1 mouse cellular context compared by ENCODE assay signal in the genomic region with DNA sequence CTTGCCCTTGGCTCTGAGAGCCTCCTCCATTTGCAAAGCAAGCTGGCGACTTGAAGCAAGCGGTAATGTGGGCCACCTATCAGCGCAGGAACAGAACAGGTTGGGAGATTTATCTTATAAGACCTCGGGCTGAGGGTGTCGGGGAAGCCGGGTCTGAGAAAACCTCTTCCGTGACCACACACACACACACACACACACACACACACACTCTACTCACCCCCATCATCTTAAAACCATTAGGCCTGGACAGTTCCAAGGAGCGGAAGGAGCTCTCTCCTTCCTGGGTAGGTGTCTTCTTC.
TF ChIP-seq lines count a peak whose summit lies in the region.

No protein-coding gene starts in this region.

TF ChIP-seq in MEL, 35 proteins besides CTCF, POLR2A, EP300 and RAD21 (continued from another document):
- TF ChIP-seq POLR2AphosphoS5 (IDR thresholded peaks at IDR 0.05; ENCODE audit: borderline replicate concordance, low read depth, low read length) (no peak), ZKSCAN1 (IDR thresholded peaks at IDR 0.05; ENCODE audit: low read depth, low read length) (no peak), TBP (IDR thresholded peaks at IDR 0.05; ENCODE audit: low read depth, low read length) (no peak), UBTF (IDR thresholded peaks at IDR 0.05; ENCODE audit: borderline replicate concordance, insufficient read depth, low read depth, low read length) (0 out of 2 replicates have a peak, but pooled peaks have one; percentile 33), ZC3H11A (IDR thresholded peaks at IDR 0.05; ENCODE audit: low read depth, low read length) (no peak), E2F4 (IDR thresholded peaks at IDR 0.05; ENCODE audit: borderline replicate concordance, low read depth, low read length) (no peak), MYB (IDR thresholded peaks at IDR 0.05; ENCODE audit: low read depth, low read length) (no peak)
